In the genomic region with DNA sequence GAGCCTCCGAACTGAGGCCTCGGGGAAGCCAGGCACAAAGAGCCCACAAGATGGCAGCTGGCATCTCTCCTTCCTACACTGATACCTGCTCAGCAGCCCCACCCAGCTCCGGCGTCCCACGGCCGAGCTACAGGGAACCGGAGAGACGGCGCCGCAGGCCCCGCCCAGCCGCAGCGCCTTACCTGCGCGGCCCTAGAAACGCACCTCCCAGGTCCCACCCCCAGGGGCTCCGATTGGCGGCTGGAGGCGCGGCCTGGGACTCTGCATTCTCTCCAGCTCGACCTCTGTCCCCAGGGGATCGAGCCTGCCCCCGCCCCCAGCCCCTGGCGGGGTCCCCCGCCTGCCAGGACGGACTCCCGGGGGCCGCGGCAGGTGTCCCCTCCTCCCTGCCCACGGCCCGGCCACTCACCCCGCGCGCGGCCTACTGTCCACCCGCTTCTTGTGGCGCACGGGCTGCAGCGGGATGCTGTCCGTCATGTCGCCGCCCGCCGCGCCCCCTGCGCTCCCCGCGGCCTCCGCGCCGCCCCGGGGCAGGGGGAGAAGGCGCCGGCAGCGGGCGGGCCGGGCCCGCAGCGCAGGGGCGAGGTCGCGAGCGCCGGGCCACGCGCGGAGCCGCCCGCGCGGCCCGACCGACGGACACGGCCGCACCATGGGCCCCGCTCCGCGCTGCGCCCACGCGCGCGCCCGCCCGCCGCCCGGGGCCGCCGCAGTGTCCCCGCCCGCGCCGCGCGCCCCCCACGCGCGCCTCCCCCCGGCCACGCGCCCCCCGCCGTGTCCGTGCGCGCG, we compare ENCODE assay signal across 8 mouse cellular contexts. TPM values are rescaled to one million over a fixed set of nuclear protein-coding genes. Genes with fewer than 3 reads are reported as not detected.
DNase-seq lines count a peak whose midpoint lies in the region; ATAC-seq lines count a peak whose summit lies in the region.

No protein-coding gene starts in this region.

- peak overlapping the region; percentile 63 for H3K4me2 ChIP-seq in intestine, embryonic 14.5 days (ENCODE audit: low read length)

- H3K36me3 ChIP-seq in intestine, embryonic 14.5 days (ENCODE audit: control insufficient read depth, insufficient read depth, low read length), result no peaks in the 10 kb centered on the region

- H3K27me3 ChIP-seq in intestine, embryonic 14.5 days (replicated peaks; ENCODE audit: control insufficient read depth, insufficient read depth, low read length), result no peaks in the 10 kb centered on the region

- peak overlapping the region; percentile 77 for H3K27ac ChIP-seq in intestine, embryonic 14.5 days (ENCODE audit: low read depth)

- H3K4me1 ChIP-seq in intestine, embryonic 14.5 days (replicated peaks; ENCODE audit: control insufficient read depth, insufficient read depth, low read length), result no peaks in the 10 kb centered on the region

- ATAC-seq in intestine, embryonic 14.5 days (replicated peaks; ENCODE audit: low FRiP score, low TSS enrichment, low read depth), result peak; percentile 93
- no peak for ATAC-seq in monocyte, adult 5-6 weeks (replicated peaks; ENCODE audit: insufficient number of reproducible peaks, low FRiP score, low TSS enrichment, poor library complexity, severe bottlenecking)

- H3K4me3 ChIP-seq in intestine, embryonic 14.5 days (ENCODE audit: low read depth, low read length), result peak overlapping the region; percentile 74

- peak; percentile 88 for DNase-seq in adrenal gland, adult 2 months
- DNase-seq in cerebellum, postnatal 36 days, result peak; percentile 83 to 86
- DNase-seq in gastrocnemius, postnatal 25 days, result peak; percentile 62
- DNase-seq in intestine, embryonic 14.5 days (ENCODE audit: low spot score), result peak; percentile 91
- peak; percentile 76 to 81 for DNase-seq in left cerebral cortex, adult 9 months (ENCODE audit: low spot score in 2 of 2)
- DNase-seq in lung, postnatal 4 days, result peak; percentile 82 to 92
- DNase-seq in right cerebral cortex, postnatal 25 days, result peak; percentile 84

- no peaks in the 10 kb centered on the region; the same call in 1 of the 2 replicates for H3K9me3 ChIP-seq in intestine, embryonic 14.5 days (ENCODE audit: control insufficient read depth, low read length)

- H3K9ac ChIP-seq in intestine, embryonic 14.5 days (ENCODE audit: low read length), result peak overlapping the region; percentile 75

- under 1% methylated on average over 46 of the region's 108 CpGs for WGBS in intestine, embryonic 14.5 days

RNA-seq across cellular contexts. Expression of gene Atp9a, which starts 0.7 kb away (rescaled TPM):
- total RNA-seq in adrenal gland, adult 2 months (2021), result 100 to 1,000 TPM in 1 of 2 experiments, 10 to 100 TPM in 1; 57.0 to 104 TPM
- 58.9 and 60.5 TPM in 2 replicates for polyA plus RNA-seq in adrenal gland, adult 2 months (2012; rRNA removed)
- total RNA-seq in gastrocnemius, postnatal 25 days (2021), result 10 to 100 TPM; 13.3 to 18.8 TPM
- 15.6 and 15.9 TPM in 2 replicates for polyA plus RNA-seq in intestine, embryonic 14.5 days (2014; fragmentation: Nextera tagmentation; extraction: Ambion mirVana)
- 0.32 to 1.3 TPM (median 0.38 TPM) in 3 replicates for total RNA-seq in monocyte, adult 5-6 weeks (2017)

RNA-seq across cellular contexts. Expression of gene Sall4, which starts 26.3 kb away (rescaled TPM):
- total RNA-seq in adrenal gland, adult 2 months (2021), result not detected
- 0.03 TPM in 1 of 2 replicates, not detected in the other for polyA plus RNA-seq in adrenal gland, adult 2 months (2012; rRNA removed)
- 1 to 10 TPM; 1.2 to 2.2 TPM for total RNA-seq in gastrocnemius, postnatal 25 days (2021)
- polyA plus RNA-seq in intestine, embryonic 14.5 days (2014; fragmentation: Nextera tagmentation; extraction: Ambion mirVana), result 3.8 and 5.0 TPM in 2 replicates
- not detected in 3 replicates for total RNA-seq in monocyte, adult 5-6 weeks (2017)
